Mouse (Mus musculus): ENCODE results near the gene P4ha1.

The P4ha1 gene

GRCm38 (mm10) chr10:59323488-59324161 lies 529 bp downstream of the P4ha1 start:
- peak; percentile 46 for DNase-seq (ENCODE audit: low read depth, low spot score)

- no peak for DNase-seq (ENCODE audit: low read depth, low spot score)
Measured at GRCm38 (mm10) chr10:59324311-59325165, 1.4 kb downstream of the P4ha1 start.

GRCm38 (mm10) chr10:59326612-59327315 lies 3.7 kb downstream of the P4ha1 start:
- no peak for DNase-seq (ENCODE audit: low read depth, low spot score)

GRCm38 (mm10) chr10:59327316-59327710 lies 4.2 kb downstream of the P4ha1 start:
- DNase-seq (ENCODE audit: low read depth, low spot score): no peak

- no peak for DNase-seq (ENCODE audit: low read depth, low spot score)
Measured at GRCm38 (mm10) chr10:59331546-59332256, 8.6 kb downstream of the P4ha1 start.

- DNase-seq (ENCODE audit: low read depth, low spot score): no peak
Measured at GRCm38 (mm10) chr10:59333400-59333799, 10.3 kb downstream of the P4ha1 start.

- no peak for DNase-seq (ENCODE audit: low read depth, low spot score)
Measured at GRCm38 (mm10) chr10:59334899-59335798, 12.1 kb downstream of the P4ha1 start.

- no peak for DNase-seq (ENCODE audit: low read depth, low spot score)
Measured at GRCm38 (mm10) chr10:59336124-59336523, 13.0 kb downstream of the P4ha1 start.

GRCm38 (mm10) chr10:59346560-59346959 lies 23.5 kb downstream of the P4ha1 start:
- DNase-seq (ENCODE audit: low read depth, low spot score): no peak

- DNase-seq (ENCODE audit: low read depth, low spot score): peak; percentile 60
Measured at GRCm38 (mm10) chr10:59348200-59348599, 25.1 kb downstream of the P4ha1 start.

- no peak for DNase-seq (ENCODE audit: low read depth, low spot score)
Measured at GRCm38 (mm10) chr10:59349536-59349935, 26.4 kb downstream of the P4ha1 start.

GRCm38 (mm10) chr10:59353065-59353464 lies 30.0 kb downstream of the P4ha1 start:
- no peak for DNase-seq (ENCODE audit: low read depth, low spot score)

- DNase-seq (ENCODE audit: low read depth, low spot score): no peak
Measured at GRCm38 (mm10) chr10:59354120-59354519, 31.0 kb downstream of the P4ha1 start.

GRCm38 (mm10) chr10:59355020-59355419 lies 31.9 kb downstream of the P4ha1 start:
- no peak for DNase-seq (ENCODE audit: low read depth, low spot score)

GRCm38 (mm10) chr10:59358744-59359143 lies 35.6 kb downstream of the P4ha1 start:
- no peak for DNase-seq (ENCODE audit: low read depth, low spot score)

GRCm38 (mm10) chr10:59363208-59363607 lies 40.1 kb downstream of the P4ha1 start:
- no peak for DNase-seq (ENCODE audit: low read depth, low spot score)

GRCm38 (mm10) chr10:59364551-59364950 lies 41.5 kb downstream of the P4ha1 start:
- DNase-seq (ENCODE audit: low read depth, low spot score): no peak

- DNase-seq (ENCODE audit: low read depth, low spot score): no peak
Measured at GRCm38 (mm10) chr10:59365804-59366589, 42.9 kb downstream of the P4ha1 start.

- no peak for DNase-seq (ENCODE audit: low read depth, low spot score)
Measured at GRCm38 (mm10) chr10:59366746-59367145, 43.6 kb downstream of the P4ha1 start.

GRCm38 (mm10) chr10:59367206-59367605 lies 44.1 kb downstream of the P4ha1 start:
- DNase-seq (ENCODE audit: low read depth, low spot score): no peak

Measured in c-Kit-negative CD71-positive TER-119-positive erythroid progenitor cells, embryonic 14.5 days (primary cell).